Mouse (Mus musculus) heart, postnatal 0 days (tissue): ENCODE data around the gene Fut2. TPM values are rescaled to one million over a fixed set of nuclear protein-coding genes. Genes with fewer than 3 reads are reported as not detected.

Experiments used
- ATAC-seq: fragments of 200-750 bp; cut with Nextera tagmentation; 2 replicates; pipeline ENCODE4 v1.8.0; 2017; ENCODE audit warnings: low read depth, moderate number of reproducible peaks, moderate library complexity; ENCODE audit not compliant: insufficient read depth
- DNase-seq: peaks from one replicate; pipeline ENCODE4 v3.0.0-alpha.2; 2016; ENCODE audit warnings: low spot score
- H3K27ac ChIP-seq: fragments of 300-500 bp; sonication (generic); 2 replicates; pipeline ENCODE4 v1.5.1; 2014; ENCODE audit warnings: low read depth, mild to moderate bottlenecking
- H3K27me3 ChIP-seq: fragments of 300-500 bp; sonication (generic); 2 replicates; pipeline ENCODE4 v1.6.1; 2014; ENCODE audit warnings: low read length, mixed read lengths; ENCODE audit not compliant: control insufficient read depth, insufficient read depth
- H3K36me3 ChIP-seq: fragments of 300-500 bp; sonication (generic); replicated peaks from 2 replicates; pipeline ENCODE4 v1.6.1; 2014; ENCODE audit warnings: low read length, mixed read lengths; ENCODE audit not compliant: control insufficient read depth, insufficient read depth
- H3K4me1 ChIP-seq: fragments of 300-500 bp; sonication (generic); 2 replicates; pipeline ENCODE4 v1.6.1; 2014; ENCODE audit warnings: antibody characterized with exemption; ENCODE audit not compliant: control insufficient read depth, insufficient read depth
- H3K4me2 ChIP-seq: fragments of 300-500 bp; sonication (generic); 2 replicates; pipeline ENCODE4 v1.6.1; 2014; ENCODE audit warnings: low read depth, mild to moderate bottlenecking, low read length, moderate library complexity
- H3K4me3 ChIP-seq: fragments of 300-500 bp; sonication (generic); 2 replicates; pipeline ENCODE4 v1.5.1; 2014; ENCODE audit warnings: low read depth, low read length
- H3K9ac ChIP-seq: fragments of 300-500 bp; sonication (generic); replicated peaks from 2 replicates; pipeline ENCODE4 v1.6.1; 2014; ENCODE audit warnings: low read depth, low read length, mixed read lengths
- H3K9me3 ChIP-seq: fragments of 300-500 bp; sonication (generic); replicated peaks from 2 replicates; pipeline ENCODE4 v1.6.1; 2016; ENCODE audit warnings: low read length; ENCODE audit not compliant: control insufficient read depth
- CTCF ChIP-seq: IDR thresholded peaks from 2 replicates; pipeline ENCODE4 v1.5.1; 2016; ENCODE audit warnings: antibody characterized with exemption, control low read depth, low read depth
- EP300 ChIP-seq: IDR thresholded peaks from 2 replicates; pipeline ENCODE4 v1.6.1; 2016; ENCODE audit warnings: antibody characterized with exemption, low read depth
- WGBS: fragments of 180-500 bp; shearing (Covaris S2); extraction: QIAGEN DNeasy Blood & Tissue Kit; methylation state at CpG from one replicate; pipeline ENCODE4 v1.1.7; 2014; 5-methylcytosine and 5-hydroxymethylcytosine counted together
- polyA plus RNA-seq: library from polyadenylated mRNA; unstranded; fragments of >200 nt; fragmentation: Nextera tagmentation; extraction: Ambion mirVana; gene quantifications from 2 replicates; pipeline ENCODE4 v1.2.1, GENCODE M21; 2015
- total RNA-seq: library from RNA; depleted of rRNA; stranded (reverse); fragments of >200 nt; gene quantifications from 2 replicates; pipeline ENCODE4 v1.2.3, GENCODE M21; 2014; ENCODE audit warnings: low replicate concordance

The Fut2 gene
- total and polyA plus RNA-seq, 2 experiments from 2014 or later = 1.7 TPM; not detected in 1

GRCm38 (mm10) chr7:45679966-45680621 lies 13.9 kb upstream of the Fut2 start:
- DNase-seq (peak; percentile 79), ATAC-seq (peak; percentile 83)
- peak overlapping the region; percentile 89 for H3K27ac ChIP-seq
- no peak overlapping the region for H3K4me2 ChIP-seq
- WGBS = 49% methylated on average over 14 of the region's 14 CpGs
- no peak for TF ChIP-seq CTCF
- TF ChIP-seq EP300 = peak; percentile 90
- no peak overlapping the region; the same call in 1 of the 2 replicates for H3K9ac ChIP-seq
- peaks cover 26% of the 10 kb centered on the region for H3K4me1 ChIP-seq
- no peaks in the 10 kb centered on the region for H3K9me3 ChIP-seq
- H3K4me3 ChIP-seq = no peak overlapping the region
- H3K36me3 ChIP-seq = no peaks in the 10 kb centered on the region
- H3K27me3 ChIP-seq = no peaks in the 10 kb centered on the region

- Histone ChIP-seq H3K4me3 (no peak overlapping the region), H3K27ac (no peak overlapping the region), H3K27me3 (no peaks in the 10 kb centered on the region), H3K4me1 (peaks cover 26% of the 10 kb centered on the region), H3K36me3 (no peaks in the 10 kb centered on the region), H3K9ac (no peak overlapping the region), H3K9me3 (no peaks in the 10 kb centered on the region), H3K4me2 (no peak overlapping the region)
- DNase-seq = no peak
- WGBS = 92% methylated on average over 14 of the region's 14 CpGs
- no peak for TF ChIP-seq EP300
- no peak for TF ChIP-seq CTCF
- no peak for ATAC-seq
Measured at GRCm38 (mm10) chr7:45678513-45678912, 12.3 kb upstream of the Fut2 start.

- DNase-seq (no peak), ATAC-seq (no peak)
- H3K27ac ChIP-seq = no peak overlapping the region
- TF ChIP-seq CTCF (no peak), EP300 (no peak)
- no peak overlapping the region for H3K4me3 ChIP-seq
- H3K36me3 ChIP-seq = no peaks in the 10 kb centered on the region
- no peak overlapping the region for H3K9ac ChIP-seq
- H3K4me1 ChIP-seq = peaks cover 26% of the 10 kb centered on the region
- no peaks in the 10 kb centered on the region for H3K9me3 ChIP-seq
- no peak overlapping the region for H3K4me2 ChIP-seq
- 76% methylated on average over 7 of the region's 7 CpGs for WGBS
- H3K27me3 ChIP-seq = no peaks in the 10 kb centered on the region
Measured at GRCm38 (mm10) chr7:45677627-45678295, 11.6 kb upstream of the Fut2 start.

- H3K36me3 ChIP-seq = no peaks in the 10 kb centered on the region
- H3K4me3 ChIP-seq = no peak overlapping the region
- 94% methylated on average over 9 of the region's 9 CpGs for WGBS
- H3K4me1 ChIP-seq = peaks cover 3% of the 10 kb centered on the region; the same call in 1 of the 2 replicates
- no peaks in the 10 kb centered on the region for H3K9me3 ChIP-seq
- DNase-seq (no peak), ATAC-seq (no peak)
- H3K27me3 ChIP-seq = no peaks in the 10 kb centered on the region
- peak; percentile 8; the same call in 1 of the 2 replicates for TF ChIP-seq CTCF
- TF ChIP-seq EP300 = no peak
- H3K27ac ChIP-seq = no peak overlapping the region
- no peak overlapping the region for H3K9ac ChIP-seq
- no peak overlapping the region for H3K4me2 ChIP-seq
Measured at GRCm38 (mm10) chr7:45668921-45669320, 2.7 kb upstream of the Fut2 start.

- peaks cover 3% of the 10 kb centered on the region; the same call in 1 of the 2 replicates for H3K4me1 ChIP-seq
- H3K4me3 ChIP-seq = no peak overlapping the region
- DNase-seq (no peak), ATAC-seq (no peak)
- H3K9ac ChIP-seq = no peak overlapping the region
- H3K27ac ChIP-seq = no peak overlapping the region
- TF ChIP-seq CTCF (no peak), EP300 (no peak)
- no peaks in the 10 kb centered on the region for H3K9me3 ChIP-seq
- H3K36me3 ChIP-seq = no peaks in the 10 kb centered on the region
- H3K4me2 ChIP-seq = no peak overlapping the region
- WGBS = 71% methylated on average over 14 of the region's 14 CpGs
- no peaks in the 10 kb centered on the region for H3K27me3 ChIP-seq
Measured at GRCm38 (mm10) chr7:45667761-45668160, 1.6 kb upstream of the Fut2 start.
